Mouse (Mus musculus): ENCODE measurements around the gene Vipr2. TPM values are rescaled to one million over a fixed set of nuclear protein-coding genes. Genes with fewer than 3 reads are reported as not detected.

The Vipr2 gene
- polyA plus RNA-seq, 1 experiment from 2014 or later: 0.10 TPM

DNA sequence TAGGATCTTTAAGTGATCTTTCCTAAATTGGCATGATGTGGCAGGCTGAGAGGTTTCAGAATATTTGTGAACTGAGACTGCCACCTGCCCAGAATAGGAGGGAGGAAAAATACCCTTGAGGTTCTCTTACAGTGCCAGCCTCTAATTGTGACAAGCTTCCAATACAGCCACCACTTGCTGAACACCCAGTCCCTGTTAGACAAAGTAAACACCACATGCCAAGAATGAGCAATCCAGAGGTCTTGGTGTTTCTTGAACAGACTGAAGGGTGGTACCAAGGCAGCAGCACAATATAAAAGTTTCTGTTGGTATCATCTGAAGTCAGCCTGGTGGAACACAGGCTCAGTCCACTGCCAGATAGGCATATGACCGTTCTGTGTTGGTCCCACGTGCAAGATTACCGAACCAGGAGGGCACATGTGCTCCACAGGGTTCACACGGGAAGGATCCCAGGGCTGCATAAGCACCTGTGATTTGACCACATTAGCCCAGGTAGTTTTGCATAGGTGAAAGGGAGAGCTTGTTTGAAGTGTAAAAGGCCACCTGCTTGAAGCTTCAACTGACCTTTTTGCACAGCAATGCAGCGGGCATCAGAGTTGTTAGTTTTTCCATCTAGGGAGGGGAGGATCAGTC lies 15.8 kb upstream of the Vipr2 start:
- ChIA-PET POLR2A (no interaction called here), CTCF (no interaction called here)
- DNase-seq (ENCODE audit: low read depth, low spot score) (no peak), ATAC-seq (no peak)
- in situ Hi-C loops (cut with MboI; ENCODE audit: low pct_unique_long_range_greater_than_20kb): no loop called here
- H3K27me3 ChIP-seq: no peaks in the 10 kb centered on the region
- TF ChIP-seq CTCF (IDR thresholded peaks at IDR 0.05): no peak

DNA sequence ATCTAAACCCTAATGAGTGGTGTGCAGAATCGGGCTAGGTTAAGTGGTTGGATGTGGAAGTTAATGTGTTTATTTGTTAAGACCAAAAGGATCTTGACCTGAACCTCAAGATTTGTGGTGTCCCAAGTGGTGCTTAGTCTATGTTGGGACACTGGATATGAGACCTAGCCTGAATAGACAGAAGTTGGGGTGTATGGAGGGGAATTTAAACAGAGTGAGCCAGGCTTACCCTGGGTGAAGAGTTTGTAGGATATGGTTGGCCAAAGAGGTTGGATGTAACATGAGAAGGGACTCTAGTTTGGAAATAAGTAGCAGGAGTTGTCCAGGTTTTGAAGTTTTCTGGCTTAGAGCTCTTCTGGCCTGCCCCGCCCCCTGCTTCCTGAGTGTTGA lies 15.3 kb upstream of the Vipr2 start:
- no peak for TF ChIP-seq CTCF (IDR thresholded peaks at IDR 0.05)
- in situ Hi-C loops (cut with MboI; ENCODE audit: low pct_unique_long_range_greater_than_20kb): no loop called here
- ChIA-PET POLR2A (no interaction called here), CTCF (no interaction called here)
- no peak for DNase-seq (ENCODE audit: low read depth, low spot score)
- no peaks in the 10 kb centered on the region for H3K27me3 ChIP-seq
- ATAC-seq: no peak

DNA sequence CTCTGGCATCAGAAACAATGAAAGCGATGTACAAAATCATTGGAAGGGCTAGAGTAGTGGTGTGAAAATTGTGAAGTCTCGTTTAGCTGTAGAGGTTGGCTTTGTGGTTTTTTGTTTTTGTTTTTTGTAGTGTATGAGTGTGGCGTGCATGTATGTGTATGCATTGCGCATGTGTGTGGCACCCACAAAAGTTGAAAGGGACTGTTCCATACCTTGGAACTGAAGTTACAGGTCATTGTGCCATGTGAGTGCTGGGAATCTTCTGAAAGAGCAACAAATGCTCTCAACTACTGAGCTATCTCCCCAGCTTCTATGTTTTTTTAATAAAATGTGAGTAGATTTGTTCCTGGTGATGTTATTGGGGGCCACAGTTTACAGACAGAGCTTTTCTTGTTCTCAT lies 14.5 kb upstream of the Vipr2 start:
- ATAC-seq (no peak), DNase-seq (ENCODE audit: low read depth, low spot score) (no peak)
- in situ Hi-C loops (cut with MboI; ENCODE audit: low pct_unique_long_range_greater_than_20kb): no loop called here
- TF ChIP-seq CTCF (IDR thresholded peaks at IDR 0.05): no peak
- H3K27me3 ChIP-seq: no peaks in the 10 kb centered on the region
- CTCF ChIA-PET: interaction anchor here (1.2 kb wide), 1 partner anchor 140 kb away, joined by 3 read pairs; no protein-coding TSS in a partner anchor
- POLR2A ChIA-PET: interaction anchor here (1.2 kb wide), 1 partner anchor 12 kb away, joined by 4 read pairs; no protein-coding TSS in a partner anchor

DNA sequence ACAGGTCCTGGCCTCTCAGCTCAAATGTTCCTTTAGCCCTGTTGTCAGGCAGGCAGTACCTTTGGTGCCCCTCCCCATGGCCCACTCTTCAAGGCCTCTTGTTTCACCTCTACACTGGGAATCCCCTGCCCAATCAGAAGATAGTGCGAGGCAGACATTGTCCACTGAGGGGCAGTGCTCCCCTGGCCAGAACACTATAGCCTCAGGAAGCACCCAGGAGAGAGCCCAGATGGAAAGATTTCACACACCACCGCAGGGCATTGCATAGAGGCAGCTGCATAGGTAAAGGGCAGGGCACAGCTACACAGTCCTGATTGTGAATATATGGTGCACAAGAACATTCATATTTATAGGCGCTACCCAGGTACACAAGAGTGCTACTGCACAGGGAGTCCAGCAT lies 6.5 kb upstream of the Vipr2 start:
- in situ Hi-C loops (cut with MboI; ENCODE audit: low pct_unique_long_range_greater_than_20kb): loop anchor here (5.0 to 10.0 kb wide), 3 partner anchors 131 to 551 kb away; partner anchors contain the start of gene Ncapg2
- ATAC-seq (peak; percentile 77), DNase-seq (ENCODE audit: low read depth, low spot score) (no peak)
- TF ChIP-seq CTCF (IDR thresholded peaks at IDR 0.05): peak; percentile 86
- POLR2A ChIA-PET: no interaction called here
- peaks cover 2% of the 10 kb centered on the region for H3K27me3 ChIP-seq
- CTCF ChIA-PET: interaction anchor here (0.7 to 4.2 kb wide), 6 partner anchors 14 to 147 kb away, joined by 3 to 18 read pairs (median 4); no protein-coding TSS in a partner anchor

DNA sequence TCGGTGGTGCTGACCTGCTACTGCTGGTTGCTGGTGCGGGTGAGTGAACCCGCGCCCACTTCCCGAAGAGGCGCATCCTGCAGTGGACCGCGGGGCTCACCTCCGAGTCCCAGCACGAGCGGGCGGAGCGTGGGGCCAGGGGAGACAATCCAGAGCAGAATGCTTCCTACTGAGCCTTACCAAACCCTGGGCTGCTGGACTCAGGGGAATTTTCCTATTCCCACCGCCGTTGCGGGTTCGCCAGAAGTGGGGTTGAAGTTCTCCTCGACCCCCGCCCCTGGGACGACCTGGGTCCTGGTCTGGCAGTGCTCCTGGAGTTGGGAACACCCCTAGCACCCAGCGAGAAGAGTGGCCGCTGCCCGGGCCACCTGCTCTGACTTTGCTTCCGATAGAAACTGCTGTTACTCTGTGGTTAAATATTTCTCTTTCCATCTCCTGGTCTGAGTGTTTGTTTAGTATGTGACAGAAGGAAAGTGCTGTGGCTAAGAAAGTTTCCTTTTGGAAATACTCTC lies 385 bp downstream of the Vipr2 start:
- CTCF ChIA-PET: no interaction called here
- H3K27me3 ChIP-seq: peaks cover 30% of the 10 kb centered on the region
- in situ Hi-C loops (cut with MboI; ENCODE audit: low pct_unique_long_range_greater_than_20kb): loop anchor here (10.0 kb wide), 1 partner anchor 327 kb away; the partner anchor contains the start of gene Ncapg2
- ATAC-seq (peak; percentile 59), DNase-seq (ENCODE audit: low read depth, low spot score) (no peak)
- POLR2A ChIA-PET: no interaction called here
- no peak for TF ChIP-seq CTCF (IDR thresholded peaks at IDR 0.05)

DNA sequence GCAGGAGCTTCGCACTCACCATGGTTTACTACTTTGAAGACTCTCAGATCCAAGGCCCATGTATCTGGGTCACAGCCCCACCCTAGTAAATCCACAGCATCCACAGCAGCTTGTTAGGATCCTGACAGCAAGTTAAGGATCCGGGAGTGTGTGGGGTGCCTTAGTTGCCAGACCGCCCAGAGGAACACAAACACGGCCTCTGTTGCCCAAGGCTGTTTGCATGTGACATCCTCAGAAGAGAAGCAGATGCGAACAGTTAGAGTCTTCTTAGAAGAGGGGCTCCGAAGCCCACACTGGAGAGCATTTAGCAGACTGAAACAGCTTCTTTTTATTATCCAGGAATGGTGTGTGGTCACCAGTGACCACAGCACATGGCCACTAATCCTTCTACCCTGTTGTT lies 5.6 kb downstream of the Vipr2 start:
- CTCF ChIA-PET: no interaction called here
- DNase-seq (ENCODE audit: low read depth, low spot score): no peak
- H3K27me3 ChIP-seq: peaks cover 14% of the 10 kb centered on the region
- POLR2A ChIA-PET: no interaction called here
- in situ Hi-C loops (cut with MboI; ENCODE audit: low pct_unique_long_range_greater_than_20kb): no loop called here
- no peak for ATAC-seq
- TF ChIP-seq CTCF (IDR thresholded peaks at IDR 0.05): no peak

DNA sequence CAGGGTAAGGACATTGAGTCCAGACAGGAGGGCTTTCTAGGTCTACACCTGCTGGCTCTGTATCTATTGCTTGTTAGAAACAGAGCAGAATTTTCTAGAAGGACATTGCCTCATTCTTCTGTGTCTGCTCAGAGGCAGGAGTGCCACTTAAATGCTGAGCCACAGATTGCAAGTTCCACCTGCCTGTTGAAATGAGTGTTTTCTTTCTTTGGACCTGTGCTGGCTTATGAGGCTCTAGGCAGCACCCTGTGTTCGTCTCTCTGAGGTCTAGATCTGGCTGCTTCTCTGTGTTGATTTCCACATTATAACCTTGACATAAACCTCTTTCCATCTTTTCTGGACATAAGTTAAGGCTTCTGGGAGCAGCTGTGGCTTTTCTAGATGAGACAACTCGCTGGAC lies 6.8 kb downstream of the Vipr2 start:
- no peak for ATAC-seq
- TF ChIP-seq CTCF (IDR thresholded peaks at IDR 0.05): no peak
- CTCF ChIA-PET: no interaction called here
- no peak for DNase-seq (ENCODE audit: low read depth, low spot score)
- peaks cover 4% of the 10 kb centered on the region for H3K27me3 ChIP-seq
- in situ Hi-C loops (cut with MboI; ENCODE audit: low pct_unique_long_range_greater_than_20kb): no loop called here
- POLR2A ChIA-PET: no interaction called here

DNA sequence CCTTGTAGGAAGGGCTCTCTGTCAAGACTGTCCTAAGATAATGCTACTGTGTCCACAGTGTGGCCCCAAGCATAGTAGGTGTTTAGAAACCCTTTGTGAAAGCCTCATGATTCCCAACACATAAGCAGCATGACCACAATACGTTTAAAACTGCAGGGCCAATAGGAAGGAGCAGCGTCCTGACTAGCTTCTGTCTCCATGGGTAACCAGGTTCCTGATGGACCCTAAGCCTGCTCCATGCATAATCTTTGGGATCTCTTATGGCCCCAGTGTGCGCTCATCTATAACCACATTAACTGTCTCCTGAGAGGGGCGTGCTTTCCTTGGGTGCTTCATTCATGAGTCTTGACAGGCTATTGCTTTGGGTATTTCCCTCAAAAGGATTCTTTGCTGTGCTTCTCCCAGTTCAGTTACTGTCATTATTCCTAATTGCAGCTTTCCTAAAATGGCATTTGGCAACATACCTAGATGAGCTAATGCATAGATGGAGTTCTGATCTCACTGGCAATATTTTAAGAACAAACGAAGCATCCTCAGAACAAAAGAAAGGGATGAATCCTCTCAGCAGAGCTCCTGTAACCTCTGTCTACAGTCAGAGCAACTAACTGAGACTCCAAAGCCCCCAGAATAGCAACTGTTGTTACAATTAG lies 9.6 kb downstream of the Vipr2 start:
- CTCF ChIA-PET: no interaction called here
- ATAC-seq (no peak), DNase-seq (ENCODE audit: low read depth, low spot score) (no peak)
- TF ChIP-seq CTCF (IDR thresholded peaks at IDR 0.05): no peak
- in situ Hi-C loops (cut with MboI; ENCODE audit: low pct_unique_long_range_greater_than_20kb): no loop called here
- POLR2A ChIA-PET: no interaction called here
- H3K27me3 ChIP-seq: peaks cover 4% of the 10 kb centered on the region

DNA sequence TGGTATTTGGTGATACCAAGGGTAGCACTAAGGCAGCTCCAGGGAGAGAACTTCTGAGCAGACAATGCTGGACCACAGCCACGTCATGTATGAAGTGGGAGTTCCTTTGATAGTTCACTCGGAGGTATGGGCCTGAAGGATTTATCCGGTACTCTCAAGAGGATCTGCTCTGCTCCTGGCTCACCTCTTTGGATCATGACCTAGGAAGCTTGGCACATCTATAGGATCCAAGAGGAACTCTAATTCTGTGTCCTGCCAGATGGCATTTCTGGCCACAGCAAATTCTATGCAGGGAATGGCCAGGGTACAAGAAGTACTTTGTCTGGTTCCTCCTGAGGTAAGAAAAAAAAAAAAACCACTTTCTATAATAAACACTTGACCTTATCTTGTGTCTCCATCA lies 12.3 kb downstream of the Vipr2 start:
- no peak for DNase-seq (ENCODE audit: low read depth, low spot score)
- TF ChIP-seq CTCF (IDR thresholded peaks at IDR 0.05): no peak
- H3K27me3 ChIP-seq: no peaks in the 10 kb centered on the region
- POLR2A ChIA-PET: no interaction called here
- ATAC-seq: no peak
- CTCF ChIA-PET: no interaction called here
- in situ Hi-C loops (cut with MboI; ENCODE audit: low pct_unique_long_range_greater_than_20kb): no loop called here

DNA sequence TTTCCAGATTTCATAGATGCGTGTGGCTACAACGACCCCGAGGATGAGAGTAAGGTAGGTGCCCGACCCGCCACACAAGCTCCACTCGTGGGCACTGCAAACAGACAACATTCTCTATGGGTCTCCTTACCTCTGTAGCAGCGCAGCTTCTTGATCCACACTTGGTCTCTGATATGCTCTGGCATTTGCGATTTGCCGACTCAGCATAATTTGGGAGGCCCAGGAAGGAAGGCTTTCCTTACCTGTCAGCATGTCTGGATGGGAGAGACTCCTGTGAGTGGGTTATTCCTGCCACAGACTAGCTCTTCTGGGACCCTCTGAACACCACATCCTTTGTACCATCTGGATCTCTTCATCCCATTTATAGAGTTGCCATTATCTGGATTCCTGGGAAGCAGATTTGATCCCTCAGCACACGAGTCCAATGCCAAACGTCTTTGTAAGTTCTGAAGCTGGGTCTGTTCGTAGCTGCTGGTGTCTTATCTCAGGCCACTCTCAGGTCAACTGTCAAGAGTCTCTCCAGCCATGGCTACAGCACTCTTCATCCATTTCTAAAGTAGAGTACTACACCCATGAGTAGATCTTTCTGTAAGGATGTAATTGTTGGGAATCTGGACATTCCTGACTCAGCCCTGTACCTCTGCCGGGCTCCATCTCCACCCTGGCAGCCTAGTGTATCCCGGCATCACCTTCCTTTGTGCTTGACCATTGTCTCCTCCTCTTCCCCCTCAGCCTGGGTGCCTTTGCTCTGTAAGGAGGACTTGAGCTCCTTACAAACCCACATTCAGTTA lies 17.4 kb downstream of the Vipr2 start:
- H3K27me3 ChIP-seq: no peaks in the 10 kb centered on the region
- no peak for TF ChIP-seq CTCF (IDR thresholded peaks at IDR 0.05)
- ATAC-seq (no peak), DNase-seq (ENCODE audit: low read depth, low spot score) (no peak)
- CTCF ChIA-PET: interaction anchor here (1.1 kb wide), 1 partner anchor 14 kb away, joined by 3 read pairs; no protein-coding TSS in a partner anchor
- in situ Hi-C loops (cut with MboI; ENCODE audit: low pct_unique_long_range_greater_than_20kb): no loop called here
- POLR2A ChIA-PET: no interaction called here
